10 mouse cellular contexts compared by ENCODE assay signal in genomic region chr9:99064216-99064615, GRCm38 (mm10). TPM values are rescaled to one million over a fixed set of nuclear protein-coding genes. Genes with fewer than 3 reads are reported as not detected.
DNase-seq lines count a peak whose midpoint lies in the region; ATAC-seq and TF ChIP-seq lines count a peak whose summit lies in the region.
"Had no signal": no experiment of that assay in that cellular context is flagged by ENCODE, and none has a peak within 500 bp of the region (broad histone marks: within the 10 kb centered on the region; RNA-seq: fewer than 3 reads in every experiment).

No protein-coding gene starts in this region.

- no peak for DNase-seq in heart, adult 2 months
- DNase-seq in lung, postnatal 25 days (ENCODE audit: low spot score), result peak; percentile 42
- no peak for DNase-seq in lung, postnatal 14 days
- DNase-seq in embryonic facial prominence, embryonic 14.5 days (ENCODE audit: low spot score), result peak; percentile 88
- peak; percentile 50 for DNase-seq in telencephalon, adult 2 months (ENCODE audit: low read depth, low spot score)
- no peak for DNase-seq in right cerebral cortex, postnatal 10 days (ENCODE audit: low spot score in 2 of 2)
- DNase-seq in right cerebral cortex, postnatal 4 days, result no peak

- H3K9ac ChIP-seq in heart, adult 2 months (ENCODE audit: low read depth, low read length), result no peak overlapping the region
- H3K9ac ChIP-seq in heart, embryonic 11.5 days (ENCODE audit: low read depth, low read length), result no peak overlapping the region
- H3K9ac ChIP-seq in embryonic facial prominence, embryonic 14.5 days (ENCODE audit: low read depth, low read length), result no peak overlapping the region
- H3K9ac ChIP-seq: midbrain, embryonic 12.5 days had no signal

- no peaks in the 10 kb centered on the region for H3K27me3 ChIP-seq in heart, adult 2 months (ENCODE audit: control insufficient read depth, insufficient read depth, low read length)
- no peaks in the 10 kb centered on the region for H3K27me3 ChIP-seq in heart, embryonic 11.5 days (ENCODE audit: control insufficient read depth, insufficient read depth, low read length)
- no peaks in the 10 kb centered on the region for H3K27me3 ChIP-seq in embryonic facial prominence, embryonic 14.5 days (replicated peaks; ENCODE audit: control insufficient read depth, insufficient read depth, low read length)
- H3K27me3 ChIP-seq: midbrain, embryonic 12.5 days; Patski had no signal

- H3K9me3 ChIP-seq in heart, embryonic 11.5 days (replicated peaks; ENCODE audit: control insufficient read depth, low read length), result no peaks in the 10 kb centered on the region
- H3K9me3 ChIP-seq in embryonic facial prominence, embryonic 14.5 days (ENCODE audit: control insufficient read depth, low read length), result no peaks in the 10 kb centered on the region
- H3K9me3 ChIP-seq: midbrain, embryonic 12.5 days had no signal

- H3K79me2 ChIP-seq in heart, adult 2 months (replicated peaks; ENCODE audit: control insufficient read depth, insufficient read depth, low read length), result no peaks in the 10 kb centered on the region

- no peaks in the 10 kb centered on the region for H3K36me3 ChIP-seq in heart, adult 2 months (ENCODE audit: control insufficient read depth, insufficient read depth, low read length)
- H3K36me3 ChIP-seq in heart, embryonic 11.5 days (ENCODE audit: control insufficient read depth, insufficient read depth, low read length), result no peaks in the 10 kb centered on the region
- H3K36me3 ChIP-seq in embryonic facial prominence, embryonic 14.5 days (ENCODE audit: control insufficient read depth, insufficient read depth, low read length), result 0 out of 2 replicates have a peak, but pooled peaks cover 8% of the 10 kb centered on the region

- H3K4me1 ChIP-seq in heart, adult 2 months (ENCODE audit: control insufficient read depth, insufficient read depth, low read length), result no peaks in the 10 kb centered on the region
- H3K4me1 ChIP-seq in heart, embryonic 11.5 days (ENCODE audit: control insufficient read depth, insufficient read depth, low read length), result no peaks in the 10 kb centered on the region
- H3K4me1 ChIP-seq in embryonic facial prominence, embryonic 14.5 days (ENCODE audit: control insufficient read depth, insufficient read depth, low read length), result no peaks in the 10 kb centered on the region
- H3K4me1 ChIP-seq: midbrain, embryonic 12.5 days had no signal

- WGBS in heart, adult 2 months, result 34% methylated on average over 2 of the region's 2 CpGs
- WGBS in heart, embryonic 11.5 days (ENCODE audit: insufficient replicate concordance), result 60% methylated on average over 2 of the region's 2 CpGs
- WGBS in embryonic facial prominence, embryonic 14.5 days, result 56% methylated on average over 2 of the region's 2 CpGs

- no peak for TF ChIP-seq POLR2A in heart, adult 2 months (IDR thresholded peaks at IDR 0.05; ENCODE audit: insufficient read depth, low read depth, low read length)

- H3K4me3 ChIP-seq in heart, adult 2 months, result no peak overlapping the region
- H3K4me3 ChIP-seq in heart, embryonic 11.5 days (ENCODE audit: low read depth, low read length), result no peak overlapping the region
- no peak overlapping the region for H3K4me3 ChIP-seq in embryonic facial prominence, embryonic 14.5 days (ENCODE audit: low read depth, low read length)
- H3K4me3 ChIP-seq: midbrain, embryonic 12.5 days had no signal

- ATAC-seq in heart, embryonic 11.5 days (replicated peaks; ENCODE audit: insufficient number of reproducible peaks, low FRiP score, low TSS enrichment), result no peak
- ATAC-seq in embryonic facial prominence, embryonic 14.5 days (ENCODE audit: low read depth), result no peak
- ATAC-seq: Patski had no signal

- no peak overlapping the region for H3K4me2 ChIP-seq in heart, embryonic 11.5 days
- H3K4me2 ChIP-seq in embryonic facial prominence, embryonic 14.5 days (ENCODE audit: low read depth, low read length), result no peak overlapping the region
- H3K4me2 ChIP-seq: midbrain, embryonic 12.5 days had no signal

- intact Hi-C loops in heart, adult 2 months (cut with DNase I), result loop anchor here (1.0 to 10.0 kb wide), 3 partner anchors 178 to 449 kb away; no protein-coding TSS in a partner anchor

- TF ChIP-seq EP300 in heart, adult 2 months (IDR thresholded peaks at IDR 0.05; ENCODE audit: insufficient read depth, low read depth, low read length), result no peak

- TF ChIP-seq CTCF in heart, adult 2 months (IDR thresholded peaks at IDR 0.05), result peak; percentile 81

- H3K27ac ChIP-seq in heart, adult 2 months, result no peak overlapping the region
- H3K27ac ChIP-seq in heart, embryonic 11.5 days (ENCODE audit: low read depth, low read length), result no peak overlapping the region
- H3K27ac ChIP-seq in embryonic facial prominence, embryonic 14.5 days (replicated peaks; ENCODE audit: low read depth, low read length), result no peak overlapping the region
- H3K27ac ChIP-seq: midbrain, embryonic 12.5 days had no signal

RNA-seq across cellular contexts. Expression of gene Gm1123, which starts 28.7 kb away (rescaled TPM):
- not detected for total RNA-seq in heart, adult 2 months (2021)
- polyA plus RNA-seq in heart, adult 2 months (2012; rRNA removed), result 0.12 TPM in 1 of 2 replicates, not detected in the other
- 0.10 TPM in 1 of 2 replicates, not detected in the other for polyA plus RNA-seq in heart, embryonic 11.5 days (2014; fragmentation: Nextera tagmentation; extraction: Ambion mirVana)
- not detected in 2 replicates for polyA plus RNA-seq in embryonic facial prominence, embryonic 14.5 days (2014; fragmentation: Nextera tagmentation; extraction: Ambion mirVana)
- polyA plus RNA-seq: midbrain, embryonic 12.5 days; Patski had no signal

Comparison
In these comparisons a context has a peak if more than half of its experiments do, and no peak if none do; other contexts are left out.
1. DNase-seq: peak in lung, postnatal 25 days (single experiment), embryonic facial prominence, embryonic 14.5 days (single experiment) and telencephalon, adult 2 months (single experiment); none in heart, adult 2 months (0 of 2), lung, postnatal 14 days (single experiment), right cerebral cortex, postnatal 10 days (0 of 2) and right cerebral cortex, postnatal 4 days (single experiment).